Mouse (Mus musculus): ENCODE results near the gene Elane. TPM values are rescaled to one million over a fixed set of nuclear protein-coding genes. Genes with fewer than 3 reads are reported as not detected.

Elane gene
- polyA plus RNA-seq, 1 experiment, result not detected

DNA sequence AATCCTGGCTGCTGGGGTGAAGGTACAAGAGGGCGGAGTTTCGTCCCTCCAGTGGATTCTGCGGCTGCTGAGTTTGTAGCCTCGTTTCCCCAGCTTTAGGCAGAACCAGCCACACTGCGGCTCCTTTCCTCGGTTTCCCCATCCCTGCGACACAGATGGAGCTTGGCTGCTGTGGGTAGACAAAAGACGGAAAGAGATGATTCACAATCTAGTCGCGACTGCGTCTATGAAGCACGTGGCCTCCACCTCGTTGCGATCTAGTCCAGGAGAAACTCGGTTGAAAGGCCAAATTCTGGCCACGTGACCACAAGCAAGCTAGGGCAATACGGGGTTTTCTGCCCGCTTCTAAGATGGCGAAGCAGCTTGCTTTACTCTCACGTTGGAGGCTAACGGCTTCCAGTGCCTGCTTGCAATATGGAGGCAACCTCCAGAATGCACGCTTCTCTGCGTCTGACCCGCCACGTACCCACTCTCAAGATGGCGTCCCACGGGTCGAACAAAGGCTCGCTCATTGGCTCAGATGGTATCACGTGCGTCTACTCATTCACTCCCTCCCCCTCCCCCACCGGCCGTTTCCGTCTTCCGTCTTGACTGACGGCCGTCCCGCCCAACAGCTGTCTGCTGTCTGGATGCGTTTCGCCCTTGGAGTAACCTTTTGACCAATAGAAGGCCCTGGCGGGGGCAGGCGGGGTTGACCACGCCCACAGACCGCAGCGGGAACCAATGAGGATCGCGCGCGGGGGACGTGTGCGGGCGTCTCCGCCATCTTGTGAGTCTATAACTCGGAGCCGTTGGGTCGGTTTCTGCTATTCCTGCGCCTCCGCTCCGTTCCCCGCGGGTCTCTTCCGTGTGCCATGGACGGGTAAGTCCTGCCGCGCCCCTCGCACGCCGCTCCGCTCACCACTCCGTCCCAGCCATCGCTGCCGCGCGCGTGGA is 31.9 kb upstream of the Elane start, which contains the start of gene Ptbp1:
Gene Ptbp1 (plus strand): TSS at position 568 of the 936 bp plus-strand sequence.
- TF ChIP-seq POLR2A (IDR thresholded peaks at IDR 0.05; ENCODE audit: low read depth, low read length), result peak; percentile 97
- no peak for TF ChIP-seq CTCF (conservative IDR thresholded peaks at IDR 0.05; ENCODE audit: insufficient read depth, insufficient read length, low read depth, low read length)
- H3K36me3 ChIP-seq (ENCODE audit: control insufficient read depth, insufficient read depth, low read length), result peaks cover 1% of the 10 kb centered on the region; the same call in 1 of the 2 replicates
- H3K27ac ChIP-seq (ENCODE audit: insufficient read depth, low read depth, low read length), result peak within 1 kb of the TSS; percentile 97
- peak within 1 kb of the TSS; percentile 78 for H3K4me3 ChIP-seq (ENCODE audit: insufficient read depth, low read depth, low read length)
- peak; percentile 100 for DNase-seq
- no peaks in the 10 kb centered on the region for H3K27me3 ChIP-seq (replicated peaks; ENCODE audit: control insufficient read depth, insufficient read depth, low read length)
- H3K4me1 ChIP-seq (ENCODE audit: control insufficient read depth, insufficient read depth, low read length), result peaks cover 50% of the 10 kb centered on the region
- under 1% methylated on average over 75 of the region's 75 CpGs for WGBS

DNA sequence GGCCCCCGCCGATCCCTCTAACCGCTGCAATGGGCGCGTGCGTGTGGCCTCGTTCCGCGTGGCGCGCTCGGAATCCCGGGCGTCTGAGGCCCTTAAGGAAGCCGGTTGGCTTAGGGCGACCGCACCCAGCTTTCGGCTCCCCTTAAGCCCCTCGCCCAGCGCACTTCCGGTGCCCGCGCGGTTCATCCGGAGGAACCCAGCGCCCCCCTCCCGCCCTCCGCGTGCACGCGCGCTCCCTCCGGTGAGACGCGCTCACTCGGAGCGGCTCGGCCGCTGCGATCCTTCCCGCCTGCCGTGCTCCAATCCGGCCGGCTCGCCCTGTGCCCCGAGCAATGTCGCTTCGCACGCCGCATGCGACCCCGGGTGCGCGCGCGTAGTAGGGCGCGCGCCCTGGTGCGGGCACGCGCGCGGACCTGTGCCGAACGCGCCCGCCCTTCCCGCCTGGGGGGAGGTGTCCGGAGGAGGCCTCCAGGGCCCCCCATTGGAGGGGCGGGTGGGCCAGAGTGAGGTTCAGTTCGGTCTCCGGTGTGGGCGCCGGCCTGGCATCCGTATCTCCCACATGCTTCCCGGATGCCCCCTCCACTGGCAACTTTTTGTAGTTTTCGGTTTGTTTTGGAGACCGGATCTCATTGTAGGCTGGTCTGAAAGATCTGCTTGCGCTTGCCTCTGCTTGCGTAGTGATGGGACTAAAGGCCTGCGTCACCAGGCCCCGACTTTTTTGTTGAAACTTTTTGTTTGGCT is 31.1 kb upstream of the Elane start:
- Histone ChIP-seq H3K4me1 (ENCODE audit: control insufficient read depth, insufficient read depth, low read length) (peaks cover 58% of the 10 kb centered on the region), H3K27ac (ENCODE audit: insufficient read depth, low read depth, low read length) (peak overlapping the region; percentile 97), H3K4me3 (ENCODE audit: insufficient read depth, low read depth, low read length) (peak overlapping the region; percentile 78), H3K27me3 (replicated peaks; ENCODE audit: control insufficient read depth, insufficient read depth, low read length) (no peaks in the 10 kb centered on the region), H3K36me3 (ENCODE audit: control insufficient read depth, insufficient read depth, low read length) (peaks cover 10% of the 10 kb centered on the region)
- TF ChIP-seq CTCF (conservative IDR thresholded peaks at IDR 0.05; ENCODE audit: insufficient read depth, insufficient read length, low read depth, low read length) (no peak), POLR2A (IDR thresholded peaks at IDR 0.05; ENCODE audit: low read depth, low read length) (no peak)
- DNase-seq, result peak; percentile 68
- WGBS, result under 1% methylated on average over 83 of the region's 83 CpGs

DNA sequence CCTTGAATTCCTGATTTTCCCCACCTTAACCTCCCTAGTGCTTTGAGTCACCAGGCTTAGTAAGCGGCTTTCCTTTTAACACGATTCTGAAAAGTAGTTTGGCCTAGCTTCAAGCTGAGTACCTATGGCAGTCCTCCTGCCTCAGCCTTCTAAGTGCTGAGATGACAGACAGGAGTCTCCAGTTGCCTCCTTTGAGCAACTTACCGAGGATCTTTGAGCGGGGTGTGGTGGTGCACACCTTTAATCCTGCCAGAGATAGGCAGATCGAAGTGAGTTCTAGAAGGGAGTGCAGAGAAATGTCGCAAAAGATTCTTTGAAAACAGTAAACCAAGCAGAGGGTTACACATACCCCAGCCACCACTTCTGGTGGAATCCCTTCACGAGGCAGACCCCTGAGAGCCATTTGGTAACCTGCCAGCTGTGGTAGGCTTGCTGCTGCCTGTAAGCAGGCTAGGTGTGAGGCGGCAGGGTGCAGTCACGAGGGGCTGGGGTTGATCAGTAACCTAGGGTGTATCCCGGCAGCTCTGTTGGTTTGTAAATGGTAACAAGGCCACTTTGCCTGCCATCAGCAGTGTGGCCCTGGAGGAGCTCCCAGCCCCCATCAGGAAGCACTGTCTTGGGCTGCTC is 30.4 kb upstream of the Elane start:
- 0% methylated on average over 10 of the region's 10 CpGs for WGBS
- DNase-seq, result peak; percentile 96
- Histone ChIP-seq H3K27me3 (replicated peaks; ENCODE audit: control insufficient read depth, insufficient read depth, low read length) (no peaks in the 10 kb centered on the region), H3K27ac (ENCODE audit: insufficient read depth, low read depth, low read length) (peak overlapping the region; percentile 97), H3K4me1 (ENCODE audit: control insufficient read depth, insufficient read depth, low read length) (peaks cover 65% of the 10 kb centered on the region), H3K4me3 (ENCODE audit: insufficient read depth, low read depth, low read length) (peak overlapping the region; percentile 78), H3K36me3 (ENCODE audit: control insufficient read depth, insufficient read depth, low read length) (peaks cover 13% of the 10 kb centered on the region)
- no peak for TF ChIP-seq CTCF (conservative IDR thresholded peaks at IDR 0.05; ENCODE audit: insufficient read depth, insufficient read length, low read depth, low read length)
- TF ChIP-seq POLR2A (IDR thresholded peaks at IDR 0.05; ENCODE audit: low read depth, low read length), result no peak

DNA sequence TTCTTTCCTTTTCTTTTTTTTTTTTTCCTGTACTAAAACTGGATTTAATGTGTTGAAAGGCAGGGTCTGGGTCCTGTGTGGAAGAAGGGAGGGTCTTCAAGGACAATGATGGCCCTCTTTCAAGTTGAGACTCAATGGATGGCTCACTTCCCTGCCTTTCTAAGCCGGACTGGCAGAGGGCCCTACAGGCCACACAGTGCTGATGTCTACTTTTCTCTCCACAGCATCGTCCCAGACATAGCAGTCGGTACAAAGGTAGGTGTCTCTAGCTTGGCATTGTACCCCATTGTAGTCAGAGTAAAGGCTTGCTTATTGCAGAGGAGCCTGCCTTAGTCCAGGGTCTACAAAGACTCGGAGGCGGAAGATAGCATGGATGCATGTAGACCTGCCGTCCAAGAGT is 29.8 kb upstream of the Elane start:
- Histone ChIP-seq H3K4me1 (ENCODE audit: control insufficient read depth, insufficient read depth, low read length) (peaks cover 71% of the 10 kb centered on the region), H3K36me3 (ENCODE audit: control insufficient read depth, insufficient read depth, low read length) (peaks cover 18% of the 10 kb centered on the region), H3K27ac (ENCODE audit: insufficient read depth, low read depth, low read length) (peak overlapping the region; percentile 61), H3K4me3 (ENCODE audit: insufficient read depth, low read depth, low read length) (peak overlapping the region; percentile 78), H3K27me3 (replicated peaks; ENCODE audit: control insufficient read depth, insufficient read depth, low read length) (no peaks in the 10 kb centered on the region)
- DNase-seq, result peak; percentile 30
- 8% methylated on average over 6 of the region's 6 CpGs for WGBS
- TF ChIP-seq CTCF (conservative IDR thresholded peaks at IDR 0.05; ENCODE audit: insufficient read depth, insufficient read length, low read depth, low read length), result no peak
- no peak for TF ChIP-seq POLR2A (IDR thresholded peaks at IDR 0.05; ENCODE audit: low read depth, low read length)

DNA sequence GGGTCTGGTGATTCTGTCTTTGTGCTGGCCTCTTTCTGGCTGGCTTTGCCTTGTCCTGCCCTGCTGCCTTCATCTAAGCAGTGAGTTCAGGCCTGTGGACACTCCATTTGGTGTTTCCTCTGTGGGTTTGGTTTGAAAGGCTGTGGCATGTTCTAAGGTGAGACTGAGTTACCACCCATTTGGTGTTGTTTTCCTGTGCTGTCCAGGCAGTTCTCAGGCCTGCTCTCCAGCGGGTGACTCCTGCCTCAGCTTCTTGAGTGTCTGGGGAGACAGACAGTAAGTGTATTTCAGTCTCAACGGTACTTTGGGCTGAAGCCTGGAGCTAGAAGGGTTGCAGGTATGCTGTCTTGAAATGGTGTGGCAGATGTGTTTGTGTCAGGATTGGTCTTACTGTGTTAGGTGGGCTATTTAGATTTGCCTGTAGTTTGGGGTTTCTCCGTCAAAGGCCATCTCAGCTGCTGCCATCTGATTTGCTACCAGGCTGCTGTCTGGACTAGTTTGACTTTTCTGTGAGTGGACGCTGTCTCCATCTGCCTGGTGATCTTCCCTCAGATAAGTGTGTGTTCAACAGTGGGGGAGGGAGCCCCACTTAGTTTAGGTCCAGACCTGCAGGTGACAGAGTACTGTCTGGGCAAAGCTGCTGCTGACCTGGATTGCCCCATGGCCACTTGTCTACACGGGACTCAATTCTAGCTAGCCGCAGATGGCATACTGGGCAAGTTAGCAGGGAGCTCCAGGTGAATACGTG is 29.2 kb upstream of the Elane start:
- Histone ChIP-seq H3K27me3 (replicated peaks; ENCODE audit: control insufficient read depth, insufficient read depth, low read length) (no peaks in the 10 kb centered on the region), H3K4me3 (ENCODE audit: insufficient read depth, low read depth, low read length) (peak overlapping the region; percentile 78), H3K36me3 (ENCODE audit: control insufficient read depth, insufficient read depth, low read length) (peaks cover 20% of the 10 kb centered on the region), H3K4me1 (ENCODE audit: control insufficient read depth, insufficient read depth, low read length) (peaks cover 71% of the 10 kb centered on the region), H3K27ac (ENCODE audit: insufficient read depth, low read depth, low read length) (peak overlapping the region; percentile 61)
- no peak for DNase-seq
- 7% methylated on average over 7 of the region's 7 CpGs for WGBS
- no peak for TF ChIP-seq POLR2A (IDR thresholded peaks at IDR 0.05; ENCODE audit: low read depth, low read length)
- TF ChIP-seq CTCF (conservative IDR thresholded peaks at IDR 0.05; ENCODE audit: insufficient read depth, insufficient read length, low read depth, low read length), result no peak

DNA sequence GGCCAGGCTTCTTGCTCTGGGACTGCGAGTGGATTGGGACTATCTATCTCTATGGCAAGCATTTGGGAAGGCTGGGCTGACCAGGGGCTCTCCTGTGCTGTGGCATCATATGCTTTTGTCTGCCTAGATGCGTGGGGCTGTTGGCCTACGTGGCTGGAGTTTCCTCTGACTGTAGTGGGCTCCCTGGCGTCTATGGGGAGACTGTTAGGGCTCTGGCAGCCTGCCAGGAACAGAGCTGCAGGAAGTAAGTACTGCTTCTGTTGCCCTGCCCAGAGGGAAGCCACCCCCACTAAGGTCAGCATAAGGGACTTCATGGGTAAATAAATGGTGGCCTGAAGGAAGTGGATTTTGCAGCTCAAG is 28.6 kb upstream of the Elane start:
- H3K36me3 ChIP-seq (ENCODE audit: control insufficient read depth, insufficient read depth, low read length), result peaks cover 20% of the 10 kb centered on the region
- peak; percentile 89 for DNase-seq

More for the DNA sequence above, 28.6 kb upstream of the Elane start:
- Histone ChIP-seq H3K27ac (ENCODE audit: insufficient read depth, low read depth, low read length) (peak overlapping the region; percentile 61), H3K27me3 (replicated peaks; ENCODE audit: control insufficient read depth, insufficient read depth, low read length) (no peaks in the 10 kb centered on the region), H3K4me1 (ENCODE audit: control insufficient read depth, insufficient read depth, low read length) (peaks cover 73% of the 10 kb centered on the region), H3K4me3 (ENCODE audit: insufficient read depth, low read depth, low read length) (peak overlapping the region; percentile 78)
- TF ChIP-seq POLR2A (IDR thresholded peaks at IDR 0.05; ENCODE audit: low read depth, low read length), result no peak
- no peak for TF ChIP-seq CTCF (conservative IDR thresholded peaks at IDR 0.05; ENCODE audit: insufficient read depth, insufficient read length, low read depth, low read length)
- 2% methylated on average over 4 of the region's 4 CpGs for WGBS

Measured in kidney, adult 2 months (tissue).